Mouse (Mus musculus) bone marrow macrophage, adult 2 months (primary cell): ENCODE measurements at regions not wholly inside any gene's neighbourhood (a gene's known extent, or its start where the extent isn't known, plus 50 kb on each side); places are given as distances from the start of the nearest gene placed in this dataset.

Experiments used
- CTCF ChIP-seq: IDR thresholded peaks from 2 replicates; pipeline ENCODE4 v1.5.1; 2012; ENCODE audit warnings: low read depth, mild to moderate bottlenecking, low read length, moderate library complexity
- POLR2A ChIP-seq: IDR thresholded peaks from 2 replicates; pipeline ENCODE4 v1.6.1; 2012; ENCODE audit warnings: mild to moderate bottlenecking, low read depth, low read length, borderline replicate concordance

- TF ChIP-seq CTCF (no peak), POLR2A (no peak)
Observed at GRCm38 (mm10) chr3:143722571-143722970, 482.4 kb downstream of the Lmo4 start.
